Mouse (Mus musculus) cerebellum, adult 9-10 months (tissue): ENCODE data around the gene Mepce.
"Not testable (repeated sequence)": the region's sequence is repeated elsewhere in the genome, so short reads cannot be mapped to it uniquely, and the experiment has no call there.

Experiments used
- DNase-seq: peaks from one replicate; pipeline ENCODE4 v3.0.0; 2022

The Mepce gene

DNA sequence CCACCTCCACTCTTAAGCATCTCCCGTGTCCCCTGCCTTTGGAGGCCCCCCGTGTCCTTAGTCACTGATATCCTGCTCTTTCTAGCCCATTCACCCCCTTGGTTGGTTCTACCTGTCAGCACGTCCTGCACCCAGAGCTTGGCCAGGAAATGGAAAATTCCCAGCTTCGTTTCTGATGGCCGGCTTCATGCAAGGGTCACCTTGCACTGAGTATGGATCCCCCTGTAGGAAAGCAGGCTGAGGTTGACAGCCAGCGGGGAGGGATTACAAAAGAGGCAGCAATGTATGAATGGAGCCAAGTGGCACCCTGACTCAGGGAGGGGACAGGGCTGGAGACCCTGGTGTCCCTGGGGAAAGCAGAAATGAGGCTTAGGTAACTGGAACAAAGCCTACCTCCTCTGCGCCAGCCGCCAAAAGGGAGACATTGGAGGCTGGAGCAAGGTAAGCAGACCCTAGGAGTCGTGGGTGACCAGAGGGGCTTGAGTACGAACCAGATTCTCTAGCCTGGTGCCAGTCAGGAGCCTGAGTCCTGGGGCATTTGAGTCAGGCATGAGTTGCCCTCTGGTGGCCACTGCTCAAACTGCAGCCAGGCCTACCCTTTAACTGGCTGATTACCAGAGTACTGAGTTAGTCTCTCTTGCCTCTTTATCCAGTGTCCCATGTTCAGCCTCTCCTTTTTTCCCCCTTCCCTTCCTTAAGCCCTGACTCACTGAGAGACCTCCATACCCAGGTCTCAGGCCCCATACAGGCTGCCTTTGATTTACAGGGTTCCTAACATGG, 30.4 kb downstream of the Mepce start:
- peak; percentile 95 for DNase-seq

DNA sequence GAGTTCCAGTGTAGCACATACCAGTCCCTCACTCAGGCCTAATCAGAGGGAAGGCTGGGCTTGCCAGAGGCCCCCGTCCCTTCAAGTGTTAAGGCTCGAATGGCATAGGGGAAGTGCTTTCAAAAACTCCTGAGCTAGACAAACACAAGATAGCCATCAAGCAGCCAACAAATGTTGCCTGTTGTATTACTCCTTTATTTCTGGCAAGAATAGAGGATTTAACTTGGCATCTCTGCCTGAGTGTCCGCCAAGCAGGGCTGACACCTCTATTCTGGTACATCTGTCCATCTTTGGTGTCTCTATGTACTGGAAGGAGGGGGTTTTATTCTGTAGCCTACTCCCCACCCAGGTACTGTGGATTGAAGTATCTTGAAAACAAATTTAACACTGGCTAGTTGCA, 31.3 kb downstream of the Mepce start:
- DNase-seq, result no peak

DNA sequence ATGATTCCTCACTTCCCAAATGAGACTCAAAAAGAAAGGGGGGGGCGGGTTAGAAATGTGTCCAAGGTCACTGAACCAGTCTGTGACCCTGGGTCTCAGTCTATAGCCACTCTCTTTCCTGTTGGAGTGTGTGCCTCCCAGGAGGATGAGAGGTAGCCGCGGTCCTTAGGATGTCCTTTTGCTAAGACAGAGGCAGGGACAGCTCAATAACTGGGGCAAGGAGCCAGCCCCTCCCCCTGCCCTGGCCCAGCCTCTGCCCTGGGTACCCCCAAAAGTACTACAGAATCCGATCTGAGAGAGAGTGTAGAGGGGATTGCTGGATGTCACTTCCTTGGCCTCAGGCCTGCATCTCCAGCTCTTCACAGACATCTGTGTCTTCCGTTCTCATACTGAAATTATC, 32.0 kb downstream of the Mepce start:
- DNase-seq, result no peak

DNA sequence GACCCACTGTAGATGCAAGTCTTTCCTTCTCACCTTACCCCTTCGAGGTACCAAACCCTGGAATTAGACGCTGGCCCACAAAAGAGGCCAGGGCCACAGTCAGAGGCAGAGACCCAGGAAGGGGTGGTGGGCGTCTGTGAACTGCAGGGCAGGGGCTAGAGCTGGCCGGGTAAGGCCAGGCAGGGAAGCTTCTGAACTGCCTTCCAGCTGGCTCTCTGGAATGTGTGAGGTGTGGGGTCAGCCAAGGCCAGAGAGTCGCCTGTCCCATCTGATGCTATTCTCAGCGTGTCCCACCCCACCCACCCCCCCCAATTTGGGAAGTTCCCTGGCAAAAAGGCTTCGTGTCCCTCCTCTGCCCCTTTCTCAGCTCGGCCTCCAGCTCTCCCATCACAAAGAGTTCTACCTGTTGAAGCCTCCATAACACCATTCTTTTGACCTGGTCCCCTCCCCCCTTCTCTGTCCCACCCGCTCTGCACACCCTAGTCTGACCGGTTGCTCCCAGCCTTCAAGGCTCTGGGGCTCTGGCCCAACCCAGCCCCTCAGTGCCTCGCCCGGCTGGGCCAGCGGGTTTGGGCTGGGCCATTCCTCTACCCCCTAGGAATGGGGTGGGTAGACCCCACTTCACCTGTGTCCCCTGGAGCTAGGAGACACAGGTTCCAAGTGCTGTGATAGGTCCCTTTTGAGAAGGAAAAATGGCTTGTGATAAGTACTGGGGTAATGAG, 34.2 kb downstream of the Mepce start:
- no peak for DNase-seq

DNA sequence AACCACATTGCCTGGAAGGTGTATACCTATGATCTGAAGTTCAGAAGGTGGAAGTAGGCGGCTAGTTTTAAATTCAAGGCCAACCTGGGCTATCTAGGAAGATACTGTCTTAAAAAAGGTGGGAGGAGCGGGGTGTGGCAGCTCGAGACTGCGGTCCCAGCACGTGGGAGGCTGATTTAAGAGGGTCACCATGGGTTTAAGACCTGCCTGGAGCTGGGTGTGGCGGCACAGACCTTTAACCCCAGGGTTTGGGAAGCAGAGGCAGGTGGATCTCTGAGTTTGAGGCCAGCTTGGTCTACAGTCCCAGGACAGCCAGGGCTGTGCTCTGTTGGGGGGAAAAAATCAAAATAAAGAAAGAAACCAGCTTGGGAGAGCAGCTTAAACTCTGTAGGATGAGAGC, 35.5 kb downstream of the Mepce start:
- no peak for DNase-seq

DNA sequence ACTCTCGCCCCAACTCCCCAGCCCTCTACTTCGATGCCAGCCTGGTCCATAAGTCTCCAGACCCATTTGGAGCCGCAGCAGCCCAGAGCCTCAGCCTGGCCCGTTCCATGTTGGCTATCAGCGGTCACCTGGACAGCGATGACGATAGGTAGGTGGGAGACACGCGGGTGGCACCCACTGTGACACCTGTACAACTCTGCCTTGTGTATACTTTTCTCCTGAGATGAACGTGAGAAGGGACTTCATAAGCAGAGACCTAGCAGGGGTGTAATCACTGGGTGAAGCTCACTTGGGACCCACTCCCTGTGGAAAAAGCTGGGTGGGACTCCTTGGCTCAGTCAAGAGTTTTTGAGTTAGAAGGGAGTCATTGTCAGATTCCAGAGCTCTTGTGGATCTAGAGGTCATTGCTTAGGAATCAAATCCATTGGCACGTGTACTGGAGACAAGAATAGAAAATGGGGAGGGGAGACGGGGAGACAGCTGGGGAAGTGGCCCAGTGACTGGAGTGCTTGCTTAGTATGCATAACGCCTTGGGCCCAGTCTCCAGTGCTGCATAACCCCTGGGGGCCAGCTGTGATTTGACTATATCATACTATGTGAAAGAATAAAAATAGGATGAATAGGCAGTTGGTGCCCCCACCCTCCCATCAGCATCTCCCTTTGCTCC, 36.1 kb downstream of the Mepce start:
- no peak for DNase-seq

DNA sequence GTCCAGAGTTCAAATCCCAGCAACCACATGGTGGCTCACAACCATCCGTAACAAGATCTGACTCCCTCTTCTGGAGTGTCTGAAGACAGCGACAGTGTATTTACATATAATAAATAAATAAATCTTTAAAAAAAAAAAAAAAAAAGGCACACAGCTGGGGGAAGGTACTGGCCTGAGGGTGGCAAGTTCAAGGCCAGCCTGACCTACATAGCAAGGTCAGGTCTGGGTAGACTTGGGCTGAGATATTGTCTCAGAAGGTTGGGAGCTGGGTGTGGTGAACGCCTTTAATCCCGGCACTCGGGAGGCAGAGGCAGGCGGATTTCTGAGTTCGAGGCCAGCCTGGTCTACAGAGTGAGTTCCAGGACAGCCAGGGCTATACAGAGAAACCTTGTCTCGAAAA, 37.2 kb downstream of the Mepce start:
- DNase-seq, result not testable (repeated sequence)

DNA sequence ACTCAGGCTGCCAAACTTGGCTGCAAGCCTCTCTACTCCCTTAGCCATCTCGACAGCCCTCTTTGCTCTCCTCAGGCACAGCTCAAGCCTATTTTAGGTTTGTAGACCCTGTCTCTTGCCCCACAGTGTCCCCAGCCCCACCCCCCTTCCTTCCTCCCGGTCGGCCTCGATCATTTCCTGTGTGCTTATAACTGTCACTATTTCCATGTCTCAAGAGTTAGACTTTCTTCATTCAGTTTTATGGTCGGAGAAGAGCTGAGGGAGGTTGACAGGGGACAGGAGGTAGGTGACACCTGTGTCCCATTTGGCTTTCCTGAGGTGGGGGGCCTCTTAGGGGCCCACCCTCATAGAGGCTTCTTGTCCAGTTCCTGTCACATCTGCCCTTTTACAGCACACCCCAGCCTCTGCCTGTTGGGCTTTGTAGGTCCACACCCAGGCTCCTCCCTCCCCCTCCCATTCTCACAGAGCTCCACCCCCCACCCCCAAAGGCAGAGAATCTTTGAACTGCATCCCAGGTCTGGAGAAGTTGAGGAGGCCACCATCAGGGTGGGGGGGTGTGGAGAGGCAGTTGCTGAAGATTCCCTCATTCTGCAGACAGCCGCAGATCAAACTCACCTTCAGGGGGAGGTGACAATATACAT, 38.1 kb downstream of the Mepce start:
- no peak for DNase-seq

DNA sequence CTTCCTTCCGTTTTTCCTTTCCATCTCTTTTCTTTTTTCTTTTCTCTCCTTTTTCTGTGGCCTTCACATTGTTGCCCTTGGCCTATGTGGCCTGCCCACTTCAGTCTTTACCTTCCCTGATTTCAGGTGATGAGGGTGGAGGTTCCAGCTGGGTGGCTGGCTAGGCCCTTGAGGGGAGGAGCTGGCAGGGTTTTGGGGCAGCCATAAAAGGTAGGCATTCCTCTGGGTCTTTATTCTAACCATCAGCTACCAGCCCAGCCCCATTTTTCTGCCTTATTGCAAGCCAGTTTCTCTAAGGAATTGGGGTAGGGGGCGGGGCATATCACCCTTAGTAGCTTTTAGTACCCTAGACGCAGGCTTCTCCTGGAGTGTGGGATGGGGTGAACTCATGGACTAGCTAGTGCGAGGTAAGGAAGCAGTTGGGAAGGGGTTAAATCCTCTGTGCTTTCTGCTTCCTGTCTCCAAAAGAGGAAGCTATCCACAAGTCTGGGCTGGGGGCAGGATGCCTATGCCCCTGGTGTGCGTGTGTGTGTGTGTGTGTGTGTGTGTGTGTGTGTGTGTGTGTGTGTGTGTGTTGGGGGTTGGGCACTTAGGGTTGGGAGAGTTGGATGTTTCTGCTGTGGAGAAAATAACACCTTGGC, 39.2 kb downstream of the Mepce start:
- peak; percentile 47 for DNase-seq

DNA sequence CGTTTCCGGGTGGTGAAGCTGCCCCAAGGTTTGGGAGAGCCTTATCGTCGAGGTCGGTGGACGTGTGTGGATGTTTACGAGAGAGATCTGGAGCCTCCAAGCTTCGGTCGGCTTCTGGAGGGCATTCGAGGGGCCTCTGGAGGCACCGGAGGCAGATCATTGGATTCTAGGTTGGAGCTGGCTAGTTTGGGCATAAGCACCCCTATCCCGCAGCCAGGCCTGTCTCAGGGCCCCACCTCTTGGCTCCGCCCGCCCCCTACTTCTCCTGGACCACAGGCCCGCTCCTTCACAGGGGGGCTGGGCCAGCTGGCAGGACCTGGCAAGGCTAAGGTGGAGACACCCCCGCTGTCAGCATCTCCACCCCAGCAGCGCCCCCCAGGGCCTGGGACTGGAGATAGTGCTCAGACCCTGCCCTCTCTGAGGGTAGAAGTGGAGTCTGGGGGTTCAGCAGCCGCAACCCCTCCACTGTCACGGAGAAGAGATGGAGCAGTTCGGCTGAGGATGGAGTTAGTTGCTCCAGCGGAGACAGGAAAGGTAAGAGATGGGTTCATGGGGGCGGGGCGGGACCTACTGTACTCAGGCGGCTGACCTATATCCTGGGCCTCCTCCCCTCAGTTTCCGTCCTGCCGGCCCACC, 40.0 kb downstream of the Mepce start:
- DNase-seq, result peak; percentile 74

DNA sequence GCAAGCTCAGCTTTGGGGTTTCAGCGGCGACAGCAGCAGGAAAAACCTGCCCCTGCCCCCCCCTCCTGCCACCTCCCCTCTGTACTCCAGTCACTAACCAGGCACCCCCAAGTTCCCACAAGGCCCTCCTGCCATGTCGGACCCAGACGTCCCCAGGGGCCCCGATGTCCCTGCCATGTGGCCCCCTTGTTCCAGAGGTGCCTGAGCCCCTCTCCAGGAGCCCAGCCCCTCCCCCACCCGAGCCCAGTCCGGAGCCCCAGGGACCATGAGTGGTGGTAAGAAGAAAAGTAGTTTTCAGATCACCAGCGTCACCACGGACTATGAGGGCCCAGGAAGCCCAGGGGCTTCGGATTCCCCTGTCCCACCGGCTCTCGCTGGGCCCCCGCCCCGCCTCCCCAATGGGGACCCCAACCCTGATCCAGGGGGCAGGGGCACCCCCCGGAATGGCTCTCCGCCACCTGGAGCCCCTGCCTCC, 40.6 kb downstream of the Mepce start:
- peak; percentile 48 for DNase-seq

DNA sequence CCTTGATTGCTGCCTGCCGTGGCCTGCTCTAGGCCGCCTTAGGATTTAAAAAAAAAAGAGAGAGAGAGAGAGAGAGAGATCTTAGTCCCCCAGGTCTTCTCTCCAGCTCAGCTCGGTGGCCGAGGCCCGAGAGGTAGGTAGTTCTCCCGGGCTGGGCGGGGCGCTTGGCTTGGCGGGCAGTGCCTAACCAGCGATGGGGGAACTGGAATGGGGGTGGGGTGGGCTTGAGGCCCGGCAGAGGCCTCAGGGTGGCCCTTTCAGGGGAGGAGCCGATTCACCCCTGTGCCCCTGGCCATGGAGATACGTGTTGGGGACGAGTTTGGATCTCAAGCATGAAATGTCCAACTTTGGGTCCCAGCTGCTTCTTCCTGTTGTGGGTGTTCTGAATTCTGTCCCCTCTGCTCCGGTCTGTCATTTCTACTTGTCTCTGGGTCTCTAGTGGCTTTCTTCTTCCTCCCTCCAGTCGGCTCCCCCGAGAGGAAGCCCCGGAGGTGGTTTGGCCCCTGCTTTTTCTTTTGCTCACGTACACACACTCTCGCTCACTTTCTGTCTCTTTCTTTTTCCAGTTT, 41.1 kb downstream of the Mepce start:
- no peak for DNase-seq

DNA sequence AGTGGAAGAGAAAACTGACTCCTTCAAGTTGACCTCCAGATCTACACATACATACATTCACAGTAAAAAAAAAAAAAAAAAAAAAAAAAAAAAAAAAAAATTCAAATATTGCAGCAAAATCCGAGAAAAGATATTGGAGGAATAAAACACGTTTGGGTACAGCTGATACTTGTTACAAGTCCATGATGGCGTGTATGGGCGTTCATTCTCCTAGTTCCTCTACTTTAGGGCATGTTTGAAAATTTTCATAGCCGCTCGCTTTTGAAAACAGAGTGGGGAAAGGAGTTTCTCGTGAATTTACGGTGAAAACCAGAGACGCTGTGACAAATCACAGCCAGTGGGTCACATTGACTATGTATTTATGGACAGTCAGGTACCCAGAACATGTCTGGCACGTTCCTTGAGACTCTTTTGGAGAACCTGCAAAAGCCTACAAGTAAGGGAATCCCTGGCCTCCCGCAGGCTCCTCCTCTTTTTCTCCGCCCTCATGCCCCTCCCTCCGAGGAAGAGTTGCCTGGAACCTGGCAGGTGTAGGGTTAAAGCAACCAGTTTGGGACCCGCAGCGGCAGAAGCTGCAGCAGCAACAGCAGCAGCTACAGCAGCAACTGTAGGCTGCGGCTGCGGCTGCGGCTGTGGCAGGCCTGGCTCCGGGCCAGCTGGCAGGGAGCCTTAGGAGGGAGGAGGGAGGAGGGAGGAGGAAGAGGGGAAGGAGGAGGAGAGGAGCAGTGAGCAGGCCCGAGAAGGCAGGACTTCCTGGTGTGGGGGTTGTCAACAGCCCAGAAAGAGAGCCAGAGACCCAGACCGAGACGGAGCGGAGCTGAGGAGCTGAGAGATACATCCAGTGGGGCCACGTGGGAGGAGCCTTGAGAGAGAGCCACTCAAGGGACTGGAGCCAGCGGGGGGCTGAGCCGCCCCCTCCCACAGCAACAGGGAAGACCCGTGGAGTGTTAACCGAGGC, 42.0 kb downstream of the Mepce start, which contains the start of gene Tsc22d4:
Gene Tsc22d4, plus strand, starts transcription at position 517 of the 958 bp plus-strand sequence.
- peak; percentile 90 for DNase-seq

DNA sequence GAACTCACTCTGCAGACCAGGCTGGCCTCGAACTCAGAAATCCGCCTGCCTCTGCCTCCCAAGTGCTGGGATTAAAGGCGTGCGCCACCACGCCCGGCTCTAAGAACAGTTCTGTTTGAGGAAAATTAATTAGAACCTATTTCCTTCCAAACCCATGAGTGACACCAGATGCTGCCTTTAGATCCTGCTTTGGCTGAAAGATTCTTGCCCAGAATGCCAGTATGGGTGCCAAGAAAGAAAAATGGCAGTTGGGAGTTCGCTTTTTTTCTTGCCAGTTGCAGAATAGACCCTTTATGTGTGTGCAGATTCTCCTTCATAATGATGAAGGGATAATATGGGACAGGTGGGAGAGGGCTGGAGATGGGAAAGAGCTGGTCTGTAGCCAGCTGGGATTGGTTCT, 43.3 kb downstream of the Mepce start:
- no peak for DNase-seq

DNA sequence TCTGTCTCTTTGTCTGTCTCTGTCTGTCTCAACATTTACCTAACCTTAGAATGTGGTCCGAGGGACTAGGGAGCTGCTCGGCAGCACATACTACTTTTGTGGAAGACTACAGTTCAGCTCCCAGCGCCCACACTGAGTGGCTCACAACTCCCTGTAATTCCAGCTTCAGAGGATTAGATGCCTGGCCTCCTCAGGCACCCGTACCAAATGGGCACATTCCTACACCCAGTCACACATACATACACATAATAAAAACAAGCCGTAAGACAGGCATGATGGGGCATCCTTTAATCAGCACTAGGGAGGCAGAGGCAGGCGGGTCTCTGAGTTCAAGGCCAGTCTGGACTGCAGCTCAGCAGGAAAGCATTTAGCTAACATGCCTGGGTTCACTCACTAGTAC, 44.6 kb downstream of the Mepce start:
- peak; percentile 32 for DNase-seq

DNA sequence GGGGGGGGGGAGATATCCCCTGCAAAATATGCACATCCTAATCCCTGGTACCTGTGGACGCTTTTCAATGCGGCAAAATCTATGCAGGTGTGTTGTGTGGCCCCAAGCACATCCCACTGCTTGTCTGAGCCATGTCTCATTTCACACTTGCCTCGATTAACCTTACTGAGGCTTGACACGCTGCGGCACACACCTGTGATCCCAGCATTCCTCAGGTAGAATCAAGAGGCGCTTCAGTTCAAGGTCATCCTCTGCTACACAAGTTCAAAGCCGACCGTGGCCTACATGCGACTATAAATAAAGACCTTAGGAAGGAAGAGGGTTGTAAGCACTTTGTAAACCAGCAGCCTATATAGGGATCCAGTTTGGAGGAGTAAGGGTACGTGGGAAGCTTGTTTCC, 45.4 kb downstream of the Mepce start:
- peak; percentile 59 for DNase-seq

DNA sequence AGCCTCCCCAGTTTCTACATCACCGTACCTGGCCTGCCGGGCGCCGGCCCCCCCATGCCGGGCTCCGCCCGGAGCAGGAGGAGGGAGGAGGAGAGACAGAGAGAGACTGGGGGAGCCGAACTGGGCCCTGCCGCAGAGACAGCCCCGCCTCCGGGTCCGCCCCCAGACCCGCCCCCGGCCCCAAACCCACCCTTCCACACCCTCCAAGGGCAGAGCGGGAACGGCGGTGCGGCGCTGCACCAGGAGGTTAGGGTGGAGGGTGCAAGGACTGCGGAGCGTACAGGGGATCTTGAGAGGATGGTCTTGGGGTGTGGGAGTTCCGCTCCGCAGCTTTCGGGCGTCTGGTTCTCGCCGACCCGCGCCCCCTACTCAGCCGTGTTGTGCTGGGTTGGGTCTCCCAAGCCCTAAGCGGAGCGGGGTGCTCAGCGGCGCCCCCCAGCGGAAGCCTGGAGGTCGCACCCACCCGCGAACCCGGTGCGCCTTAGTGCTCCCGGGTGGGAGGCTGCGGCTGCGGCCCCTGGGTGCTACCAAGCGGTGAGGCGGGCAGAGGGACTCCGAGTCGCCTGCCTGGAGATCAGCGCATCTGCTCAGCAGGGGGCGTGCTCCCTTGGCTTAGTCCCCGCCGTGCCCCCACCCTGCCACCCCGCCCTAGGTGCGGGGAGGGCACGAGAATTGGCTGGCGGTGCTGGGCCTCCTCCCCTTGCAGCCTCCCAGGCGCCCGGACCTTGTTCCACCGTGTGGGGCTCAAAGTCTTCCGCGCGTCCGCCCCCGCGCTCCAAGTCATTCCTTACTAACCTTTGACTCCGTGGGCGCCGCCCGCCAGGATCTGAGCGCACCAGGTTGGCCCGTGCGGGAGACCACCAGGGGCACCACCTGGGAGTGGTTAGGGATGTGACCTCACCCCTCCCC, 46.2 kb downstream of the Mepce start, which contains the start of gene Nyap1:
Gene Nyap1, minus strand, starts transcription at position 585 of the 909 bp plus-strand sequence.
- peak; percentile 87 for DNase-seq

DNA sequence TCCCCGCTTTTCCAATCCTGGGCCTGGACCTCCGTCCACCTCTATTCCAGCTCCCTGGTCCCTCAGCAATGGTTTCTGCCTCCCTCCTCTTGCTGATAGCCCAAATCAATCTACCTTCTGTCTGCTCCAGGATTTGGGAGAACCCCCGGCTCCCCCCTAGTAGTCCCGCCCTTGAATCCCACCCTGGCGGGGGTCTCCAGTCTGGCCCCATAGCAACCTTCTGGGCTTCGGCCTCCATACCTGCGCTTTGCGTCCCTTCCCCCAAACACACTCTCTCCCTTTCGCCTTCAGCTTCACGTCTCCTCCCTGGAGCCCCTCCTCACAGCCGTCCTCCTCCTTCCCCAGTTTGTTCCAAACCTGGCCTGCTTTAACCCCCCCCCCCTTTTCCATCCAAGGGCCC, 46.9 kb downstream of the Mepce start:
- peak; percentile 58 for DNase-seq

DNA sequence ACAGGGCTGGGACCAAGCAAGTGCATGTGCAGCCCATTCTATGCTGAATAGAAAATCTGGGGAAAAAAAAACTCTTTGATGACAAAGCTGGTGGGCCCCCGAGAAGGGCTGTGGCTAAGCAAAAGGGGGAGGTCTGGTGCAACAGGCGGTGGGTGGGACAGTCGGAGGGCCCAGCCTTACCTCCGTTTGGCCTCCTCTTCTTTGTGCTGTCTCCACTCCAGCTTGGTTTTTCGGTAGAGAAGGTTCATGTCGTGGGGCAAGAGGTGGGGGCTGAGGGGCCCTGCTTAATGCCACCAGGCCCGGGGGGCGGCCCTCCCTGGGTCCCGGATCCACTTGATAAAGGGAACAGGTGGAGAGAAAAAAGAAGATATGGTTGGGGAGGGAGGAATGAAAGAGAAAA, 48.0 kb downstream of the Mepce start:
- DNase-seq, result no peak
